Mouse (Mus musculus) bone marrow macrophage, adult 2 months (primary cell): ENCODE measurements at regions not wholly inside any gene's neighbourhood (a gene's known extent, or its start where the extent isn't known, plus 50 kb on each side); places are given as distances from the start of the nearest gene placed in this dataset.

ENCODE experiments used
- CTCF ChIP-seq: IDR thresholded peaks from 2 replicates; pipeline ENCODE4 v1.5.1; 2012; ENCODE audit warnings: low read depth, mild to moderate bottlenecking, low read length, moderate library complexity
- POLR2A ChIP-seq: IDR thresholded peaks from 2 replicates; pipeline ENCODE4 v1.6.1; 2012; ENCODE audit warnings: mild to moderate bottlenecking, low read depth, low read length, borderline replicate concordance

GRCm38 (mm10) chrX:99218213-99218612 is 82.3 kb downstream of the Efnb1 start:
- TF ChIP-seq CTCF = no peak
- no peak for TF ChIP-seq POLR2A
